Mouse (Mus musculus) heart, postnatal 10 days (tissue): Measurements from ENCODE around the gene Fmo6. TPM values are rescaled to one million over a fixed set of nuclear protein-coding genes. Genes with fewer than 3 reads are reported as not detected.

Experiments
- DNase-seq, 2 experiments: peaks; one replicate each; pipeline ENCODE4 v3.0.0; 2021
- intact Hi-C: fragments of 180-260 bp; cut with DNase I; formaldehyde crosslinking; loops from one replicate; pipeline ENCODE4 v1.15.1; 2025
- total RNA-seq, 2 experiments: library from RNA; stranded (reverse); gene quantifications; 2 replicates each; pipeline ENCODE4 v1.2.3; 2021

Fmo6 gene
- not detected for total RNA-seq

- intact Hi-C loops = no loop called here
- no peak for DNase-seq
Measured at GRCm38 (mm10) chr1:162937415-162937814, at the start of gene Fmo6. Fmo6 (minus strand) TSS chr1:162937515.

DNA sequence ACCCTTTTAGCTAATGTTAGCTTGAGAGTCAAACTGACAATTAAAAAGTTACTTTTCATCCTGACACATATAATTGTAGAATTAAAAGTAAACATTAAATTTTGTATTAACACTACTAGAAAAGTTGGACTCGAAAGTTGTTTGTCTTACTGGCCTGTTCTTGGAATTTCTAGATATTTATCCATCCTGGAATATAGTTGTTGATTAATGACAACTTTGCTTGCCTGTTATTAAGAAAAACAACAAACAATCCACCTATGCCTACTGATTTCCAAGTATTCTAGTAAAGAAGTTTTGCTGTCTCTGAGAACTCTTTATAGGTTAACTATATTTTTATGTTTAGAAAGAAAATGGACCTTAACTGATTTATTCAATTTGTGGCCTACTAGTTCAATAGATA, 49.5 kb upstream of the Fmo6 start:
- intact Hi-C loops = no loop called here
- DNase-seq = no peak

GRCm38 (mm10) chr1:162986121-162986748, 48.9 kb upstream of the Fmo6 start:
- intact Hi-C loops = no loop called here
- no peak for DNase-seq

DNA sequence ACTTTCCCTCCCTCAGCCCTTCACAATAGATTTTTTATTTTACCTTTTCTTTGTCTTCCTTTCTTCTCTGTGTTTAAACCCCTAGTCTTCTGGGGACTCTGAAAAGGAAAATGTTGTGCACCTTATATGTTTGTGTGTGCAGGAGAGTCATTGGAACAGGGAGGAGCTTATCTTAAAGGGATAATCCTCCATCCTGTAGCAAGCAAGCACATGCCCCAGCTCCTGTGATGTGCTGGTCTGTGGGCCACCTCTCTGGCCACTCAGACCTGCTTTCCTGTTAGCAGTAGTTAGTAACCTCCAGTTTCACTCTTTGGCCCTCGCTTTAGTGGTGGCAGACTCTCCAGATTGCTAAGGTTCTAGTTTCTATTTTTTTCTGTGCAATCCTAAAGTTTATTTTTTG, 47.1 kb upstream of the Fmo6 start, which contains the start of gene Fmo3:
Fmo3 (minus strand) TSS at position 101 of the 400 bp plus-strand sequence.
- DNase-seq = no peak
- intact Hi-C loops = no loop called here

GRCm38 (mm10) chr1:162963556-162963955, 26.2 kb upstream of the Fmo6 start:
- intact Hi-C loops = no loop called here
- DNase-seq = no peak

DNA sequence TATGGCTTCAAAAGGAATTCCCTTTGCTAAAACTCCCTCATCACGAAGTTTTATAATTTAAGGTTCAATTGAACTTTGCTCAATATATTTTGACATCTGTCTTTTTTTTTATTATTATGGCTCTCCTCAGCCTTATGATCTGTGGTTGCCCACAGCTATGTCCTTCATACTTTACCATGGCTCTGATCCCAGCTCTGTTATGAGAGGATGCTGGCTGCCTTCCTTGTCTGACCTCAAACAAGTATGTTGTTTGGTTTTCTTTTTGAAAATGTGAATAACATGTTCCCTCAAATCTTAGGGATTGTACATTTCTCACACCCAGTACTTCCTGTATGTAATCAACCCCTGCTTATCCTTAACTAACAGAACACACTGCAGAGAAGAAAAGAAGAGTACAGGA, 20.1 kb upstream of the Fmo6 start:
- no peak for DNase-seq
- intact Hi-C loops = no loop called here

GRCm38 (mm10) chr1:162953079-162953478, 15.8 kb upstream of the Fmo6 start:
- DNase-seq = no peak
- intact Hi-C loops = no loop called here

DNA sequence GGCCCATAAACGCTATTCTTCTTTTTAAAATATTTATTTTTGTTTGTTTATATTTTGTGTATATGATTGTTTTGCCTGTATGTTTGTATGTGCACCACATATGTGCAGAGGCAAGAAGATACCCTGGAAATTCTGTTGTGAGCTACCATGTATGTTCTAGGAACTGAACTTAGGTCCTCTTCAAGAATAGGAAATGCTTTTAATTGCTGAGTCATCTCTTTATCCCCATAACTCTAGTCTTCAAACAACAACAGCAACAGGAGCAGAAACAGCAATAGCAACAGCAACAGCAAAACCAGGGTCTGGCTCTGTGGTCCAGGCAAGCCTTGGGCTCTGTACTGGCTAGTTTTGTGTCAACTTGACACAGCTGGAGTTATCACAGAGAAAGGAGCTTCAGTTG, 12.4 kb upstream of the Fmo6 start:
- intact Hi-C loops = no loop called here
- no peak for DNase-seq

DNA sequence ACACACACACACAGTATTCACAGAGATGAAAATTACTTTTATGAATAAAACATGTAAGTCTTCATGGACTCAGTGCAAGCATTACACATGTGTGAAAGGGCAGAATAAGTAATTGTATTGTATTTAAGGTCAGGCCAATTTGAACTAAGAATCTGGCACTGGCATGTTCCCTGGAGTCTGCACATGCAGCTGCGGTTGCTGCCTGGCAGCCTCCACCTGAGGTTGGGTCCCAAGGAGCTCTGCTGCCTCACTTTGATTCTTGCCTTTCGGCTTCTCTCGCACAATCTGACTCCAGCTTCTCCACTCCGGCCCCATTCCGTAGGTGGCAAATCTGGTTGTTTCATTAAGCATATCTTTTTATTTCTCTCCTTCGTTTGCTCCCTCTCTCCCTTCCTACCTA, 10.6 kb upstream of the Fmo6 start:
- no peak for DNase-seq
- intact Hi-C loops = no loop called here

GRCm38 (mm10) chr1:162946837-162947558, 9.7 kb upstream of the Fmo6 start:
- no peak for DNase-seq
- intact Hi-C loops = no loop called here

GRCm38 (mm10) chr1:162943700-162944099, 6.4 kb upstream of the Fmo6 start:
- no peak for DNase-seq
- intact Hi-C loops = no loop called here

DNA sequence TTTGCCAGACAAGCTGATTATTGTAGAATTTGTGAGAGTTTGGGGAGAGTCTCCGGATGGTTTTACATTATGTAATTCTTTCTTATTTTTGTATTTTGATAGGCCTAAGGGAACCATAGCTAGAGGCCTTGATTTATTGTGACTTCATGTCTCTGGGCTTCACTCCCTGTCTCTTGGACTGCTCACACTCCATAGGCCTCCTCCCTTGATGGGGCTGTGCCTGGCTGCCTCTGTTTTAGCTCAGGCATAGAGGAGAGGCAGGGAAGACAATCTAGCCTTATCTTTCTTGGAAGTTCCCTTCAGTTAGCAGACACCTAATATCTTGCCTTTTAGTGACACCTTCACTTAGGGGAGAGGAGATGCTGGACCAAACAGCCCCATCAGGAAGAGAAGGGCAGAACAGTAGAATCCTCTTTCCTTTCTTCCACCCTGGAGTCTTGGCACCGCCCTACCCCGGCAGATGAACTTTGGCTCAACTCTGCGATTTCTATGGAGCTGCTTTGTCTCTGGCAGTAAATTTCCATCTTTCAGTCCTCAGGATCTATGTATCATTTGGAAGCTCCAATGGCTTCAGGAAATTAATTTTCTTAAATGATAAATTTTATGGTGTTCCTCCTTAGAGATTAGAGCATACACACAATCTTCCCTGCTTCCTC, 1.5 kb upstream of the Fmo6 start:
- intact Hi-C loops = no loop called here
- peak; percentile 30 to 47 for DNase-seq

GRCm38 (mm10) chr1:162937970-162938695, 818 bp upstream of the Fmo6 start:
- intact Hi-C loops = no loop called here
- peak in 1 of 2 experiments; percentile 18 for DNase-seq

- no peak for DNase-seq
- intact Hi-C loops = no loop called here
Measured at GRCm38 (mm10) chr1:162934374-162935012, 2.8 kb downstream of the Fmo6 start.

DNA sequence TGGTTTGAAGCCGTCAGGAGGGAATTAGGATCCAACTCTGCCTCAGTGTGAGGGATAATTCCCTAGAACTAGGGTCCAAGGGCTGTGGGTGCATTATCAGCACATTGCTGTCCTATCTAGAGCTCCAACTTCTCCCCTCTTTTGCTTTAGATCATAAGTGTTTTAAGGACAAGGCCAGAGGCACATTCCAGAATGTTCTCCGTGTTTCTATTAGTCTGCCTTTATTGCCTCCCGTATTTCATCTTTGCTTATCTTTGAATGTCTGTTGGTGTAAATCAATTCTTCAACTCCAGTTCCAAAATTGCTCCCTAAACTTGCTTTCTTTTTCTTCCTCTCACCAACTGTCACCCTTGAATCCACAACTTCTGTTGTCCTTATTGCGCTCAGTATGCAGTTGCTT, 4.9 kb downstream of the Fmo6 start:
- DNase-seq = no peak
- intact Hi-C loops = no loop called here

GRCm38 (mm10) chr1:162931880-162932279, 5.4 kb downstream of the Fmo6 start:
- no peak for DNase-seq
- intact Hi-C loops = no loop called here

DNA sequence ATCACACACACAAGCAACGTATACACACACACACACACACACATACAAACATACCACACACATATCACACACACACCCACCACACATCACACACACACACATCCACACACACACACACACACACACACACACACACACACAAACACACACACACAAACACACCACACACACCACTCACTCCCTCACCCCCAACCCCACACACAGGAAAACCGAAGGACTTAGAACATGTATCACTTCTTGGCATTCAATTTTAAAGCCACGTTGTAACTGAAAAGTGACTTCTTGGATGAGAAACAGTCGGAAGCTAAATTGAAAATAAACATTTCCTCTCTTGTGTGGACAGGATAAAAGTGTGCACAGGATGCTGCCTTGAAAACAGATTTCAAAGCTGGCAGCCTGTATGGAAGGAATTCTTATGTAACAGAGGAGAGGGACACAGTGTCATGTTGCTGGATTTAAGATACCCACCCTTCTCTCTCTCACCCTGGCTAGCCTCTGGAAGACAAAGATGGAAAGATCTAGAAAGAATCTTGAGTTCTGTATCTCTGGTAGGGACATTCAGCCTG, 5.9 kb downstream of the Fmo6 start:
- intact Hi-C loops = no loop called here

GRCm38 (mm10) chr1:162930631-162931030, 6.7 kb downstream of the Fmo6 start:
- DNase-seq = peak; percentile 18 to 21

More for the DNA sequence above, 5.9 kb downstream of the Fmo6 start:
- peak in 1 of 2 experiments; percentile 35 for DNase-seq

GRCm38 (mm10) chr1:162929146-162929545, 8.2 kb downstream of the Fmo6 start:
- intact Hi-C loops = no loop called here
- DNase-seq = no peak

More at GRCm38 (mm10) chr1:162930631-162931030, 6.7 kb downstream of the Fmo6 start:
- intact Hi-C loops = no loop called here

GRCm38 (mm10) chr1:162925121-162925520, 12.2 kb downstream of the Fmo6 start:
- no peak for DNase-seq
- intact Hi-C loops = no loop called here
